Mouse (Mus musculus): ENCODE data around the gene Ppp1r15a. TPM values are rescaled to one million over a fixed set of nuclear protein-coding genes. Genes with fewer than 3 reads are reported as not detected.

Gene Ppp1r15a
- polyA plus RNA-seq, 1 experiment from 2014 or later = 280 TPM

DNA sequence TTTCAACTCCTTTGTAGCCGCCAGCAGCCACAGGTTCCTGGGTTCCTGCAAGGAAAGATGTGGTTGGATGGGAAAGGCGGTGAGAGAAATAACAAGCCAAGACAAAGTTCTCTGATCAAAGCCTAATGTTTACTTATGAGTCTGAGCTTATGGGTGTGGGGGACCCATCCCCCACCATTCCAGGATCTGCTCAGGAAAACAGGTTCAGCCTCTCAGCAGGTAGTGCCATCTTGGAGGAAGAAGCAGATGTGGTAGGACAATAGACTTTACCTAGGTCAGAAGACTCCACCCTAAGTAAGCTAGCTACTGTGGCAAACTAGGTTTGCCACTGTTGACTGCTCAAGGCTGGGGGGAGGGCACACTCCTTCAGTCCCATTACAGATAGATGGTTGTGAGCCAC, 38.7 kb upstream of the Ppp1r15a start:
- H3K4me1 ChIP-seq (replicated peaks) = peaks cover 65% of the 10 kb centered on the region
- H3K27ac ChIP-seq (replicated peaks) = no peak overlapping the region
- no peaks in the 10 kb centered on the region for H3K9me3 ChIP-seq (replicated peaks)

DNA sequence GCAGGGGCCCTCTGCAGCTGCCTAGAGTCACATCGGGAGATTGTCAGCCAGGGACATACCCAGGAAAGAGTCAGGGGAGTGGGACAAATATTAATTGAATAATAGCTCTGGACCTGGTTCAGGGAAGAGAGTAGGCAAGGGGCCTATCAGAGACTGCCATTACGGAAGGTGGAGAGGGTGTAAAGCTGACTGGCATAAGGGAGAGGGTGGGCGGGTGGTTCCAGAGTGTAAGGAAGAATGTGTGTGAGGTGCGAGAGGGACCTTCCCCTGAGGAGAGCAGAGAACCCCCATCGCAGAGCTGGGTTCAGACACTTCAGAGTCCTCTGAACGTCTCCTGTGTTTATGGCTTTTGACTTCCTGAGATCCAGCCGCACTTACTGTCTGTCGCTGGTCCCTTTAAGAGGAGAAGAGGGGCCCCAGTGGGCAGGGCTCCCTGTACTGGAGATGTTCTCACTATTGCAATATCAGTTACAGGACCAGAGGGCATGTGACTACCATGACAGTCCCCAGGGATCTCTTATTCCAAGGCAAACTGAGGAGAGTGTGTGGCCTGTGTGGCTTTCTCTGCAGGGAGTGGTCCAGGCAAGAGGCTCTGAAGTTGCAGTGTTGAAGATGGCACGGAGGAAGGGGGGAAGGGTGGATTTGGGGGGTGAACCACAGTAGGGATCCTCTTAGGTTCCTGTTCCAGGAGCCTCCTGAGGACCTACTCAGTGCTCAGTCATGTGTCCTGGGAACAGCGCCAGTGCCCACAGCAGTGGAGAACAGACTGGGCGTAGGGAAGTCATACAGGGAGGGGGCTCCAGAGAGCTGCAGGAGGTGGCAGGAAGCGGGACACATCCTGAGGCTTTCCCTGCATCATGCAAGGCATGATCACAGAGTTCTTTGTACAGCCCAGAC, 35.8 kb upstream of the Ppp1r15a start:
- Histone ChIP-seq H3K27me3 (no peaks in the 10 kb centered on the region), H3K27ac (replicated peaks) (peak overlapping the region; percentile 61), H3K4me2 (peak overlapping the region; percentile 69), H3K36me3 (replicated peaks) (no peaks in the 10 kb centered on the region), H3K4me1 (replicated peaks) (peaks cover 37% of the 10 kb centered on the region), H3K4me3 (replicated peaks) (peak overlapping the region; percentile 32), H3K9me3 (replicated peaks) (no peaks in the 10 kb centered on the region), H3K9ac (peak overlapping the region; percentile 46)
- WGBS (ENCODE audit: insufficient replicate concordance) = 27% methylated on average over 12 of the region's 12 CpGs
- ATAC-seq (ENCODE audit: insufficient read depth) = peak; percentile 72

More for the DNA sequence above, 38.7 kb upstream of the Ppp1r15a start:
- H3K27me3 ChIP-seq = no peaks in the 10 kb centered on the region
- H3K9ac ChIP-seq = no peak overlapping the region
- WGBS (ENCODE audit: insufficient replicate concordance) = 68% methylated on average over 2 of the region's 2 CpGs
- H3K4me3 ChIP-seq (replicated peaks) = no peak overlapping the region
- no peak overlapping the region for H3K4me2 ChIP-seq
- no peaks in the 10 kb centered on the region for H3K36me3 ChIP-seq (replicated peaks)
- no peak for ATAC-seq (ENCODE audit: insufficient read depth)

DNA sequence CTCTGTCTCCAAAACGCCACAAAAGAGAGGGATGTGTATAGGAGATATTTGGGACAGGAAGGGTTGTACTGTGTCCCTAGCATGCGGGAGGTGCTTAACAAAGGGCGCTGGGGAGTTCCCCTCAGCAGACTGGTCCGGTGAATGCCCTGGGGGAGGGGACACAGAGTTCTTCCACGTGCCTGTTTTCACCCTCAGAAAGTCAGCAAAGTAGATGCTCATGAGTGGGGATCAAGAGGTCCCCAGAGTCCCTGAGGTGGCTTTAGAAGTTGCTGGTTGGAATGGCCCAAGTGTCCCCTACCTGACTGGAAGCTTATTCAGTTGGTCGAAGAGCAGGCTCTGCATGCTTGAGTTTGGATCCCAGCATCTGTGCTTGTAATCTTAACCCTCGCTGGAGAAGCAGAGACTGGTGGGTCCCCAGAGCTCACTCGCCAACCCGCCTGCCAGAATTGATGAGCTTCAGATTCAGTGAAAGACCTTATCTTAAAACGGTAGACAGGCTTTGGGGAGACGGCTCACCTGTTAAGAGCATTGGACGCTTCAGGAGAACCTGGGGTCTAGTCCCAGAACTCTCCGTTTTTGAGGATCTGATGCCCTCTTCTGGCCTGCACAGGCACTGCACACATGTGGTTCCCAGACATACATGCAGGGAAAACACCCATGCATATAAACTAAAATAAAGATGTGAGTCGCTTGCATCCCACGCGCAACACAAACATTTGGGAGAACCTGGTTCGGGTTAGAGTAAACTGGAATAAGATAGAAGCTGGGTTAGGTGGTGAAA, 35.0 kb upstream of the Ppp1r15a start:
- WGBS (ENCODE audit: insufficient replicate concordance) = 9% methylated on average over 17 of the region's 17 CpGs
- H3K4me3 ChIP-seq (replicated peaks) = peak overlapping the region; percentile 32
- H3K4me2 ChIP-seq = peak overlapping the region; percentile 69
- H3K36me3 ChIP-seq (replicated peaks) = no peaks in the 10 kb centered on the region
- ATAC-seq (ENCODE audit: insufficient read depth) = peak; percentile 55; the same call in 1 of the 2 replicates
- peaks cover 35% of the 10 kb centered on the region for H3K4me1 ChIP-seq (replicated peaks)
- no peaks in the 10 kb centered on the region for H3K9me3 ChIP-seq (replicated peaks)
- H3K27ac ChIP-seq (replicated peaks) = 0 out of 2 replicates have a peak overlapping the region, but pooled peaks have one; percentile 61
- peak overlapping the region; percentile 46; the same call in 1 of the 2 replicates for H3K9ac ChIP-seq
- H3K27me3 ChIP-seq = no peaks in the 10 kb centered on the region

DNA sequence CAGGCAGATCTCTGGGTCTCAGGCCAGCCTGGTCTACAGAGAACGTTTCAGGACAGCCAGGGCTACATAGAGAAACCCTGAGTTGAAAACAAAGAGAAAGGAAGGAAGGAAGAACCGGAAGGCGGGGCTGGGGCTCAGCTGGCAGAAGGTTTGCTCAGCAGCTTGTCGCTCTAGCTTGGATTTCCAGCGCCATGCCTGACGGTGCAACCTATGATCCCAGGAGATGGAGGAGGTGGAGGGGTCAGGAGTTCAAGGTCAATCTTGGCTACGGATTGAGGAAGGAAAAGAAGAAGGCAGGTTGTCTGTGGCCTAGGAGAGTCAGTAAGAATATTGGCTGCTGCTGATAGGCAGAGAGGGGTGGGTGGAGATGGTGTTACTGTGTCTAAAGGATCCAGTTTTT, 34.2 kb upstream of the Ppp1r15a start:
- Histone ChIP-seq H3K36me3 (replicated peaks) (no peaks in the 10 kb centered on the region), H3K9ac (no peak overlapping the region), H3K4me2 (peak overlapping the region; percentile 2; the same call in 1 of the 2 replicates), H3K27me3 (no peaks in the 10 kb centered on the region), H3K27ac (replicated peaks) (no peak overlapping the region), H3K4me1 (replicated peaks) (peaks cover 35% of the 10 kb centered on the region), H3K9me3 (replicated peaks) (no peaks in the 10 kb centered on the region), H3K4me3 (replicated peaks) (no peak overlapping the region)
- WGBS (ENCODE audit: insufficient replicate concordance) = 44% methylated on average over 7 of the region's 7 CpGs
- no peak for ATAC-seq (ENCODE audit: insufficient read depth)

DNA sequence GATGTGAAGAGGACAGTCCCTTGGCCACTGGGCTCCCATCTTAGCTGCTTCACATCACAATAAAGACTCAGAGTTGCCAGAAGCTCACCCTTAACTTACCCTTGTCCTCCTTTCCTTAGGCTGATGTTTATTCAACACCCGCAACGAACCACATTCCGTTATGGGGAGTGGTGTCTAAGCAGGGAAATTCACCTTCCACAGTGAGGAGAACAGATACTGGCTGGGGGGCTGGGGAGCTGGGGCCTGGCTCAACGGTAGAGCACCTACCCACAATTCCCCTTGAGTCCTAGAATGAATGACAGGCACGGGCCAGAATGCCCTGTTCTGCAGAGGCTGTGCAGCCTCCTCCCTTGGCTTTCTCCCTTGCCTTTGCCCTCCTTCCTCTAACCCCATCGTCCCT, 32.8 kb upstream of the Ppp1r15a start:
- Histone ChIP-seq H3K4me1 (replicated peaks) (peaks cover 29% of the 10 kb centered on the region), H3K27me3 (no peaks in the 10 kb centered on the region), H3K27ac (replicated peaks) (no peak overlapping the region), H3K9ac (no peak overlapping the region), H3K36me3 (replicated peaks) (no peaks in the 10 kb centered on the region), H3K4me2 (no peak overlapping the region), H3K4me3 (replicated peaks) (no peak overlapping the region), H3K9me3 (replicated peaks) (no peaks in the 10 kb centered on the region)
- WGBS (ENCODE audit: insufficient replicate concordance) = 41% methylated on average over 6 of the region's 6 CpGs
- ATAC-seq (ENCODE audit: insufficient read depth) = no peak

DNA sequence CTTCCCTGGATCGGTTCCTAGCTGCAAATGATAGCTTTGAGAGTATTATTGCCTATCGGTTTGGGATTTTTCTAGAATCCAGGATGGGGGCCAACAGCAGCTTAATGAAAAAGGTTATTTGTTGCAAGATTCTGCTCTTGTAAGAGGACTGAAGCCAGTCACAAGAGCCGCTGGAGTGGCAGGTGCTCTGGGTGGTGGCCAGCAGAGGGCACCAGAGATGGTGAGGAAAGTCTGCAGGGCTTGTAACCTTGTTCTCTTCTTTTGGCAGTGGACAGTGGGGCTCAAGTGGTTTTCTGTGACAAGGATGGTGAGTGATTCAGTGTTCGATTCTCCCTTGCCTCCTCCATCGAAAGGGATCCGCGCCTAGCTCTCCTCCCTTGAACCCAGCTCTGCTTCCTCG, 29.7 kb upstream of the Ppp1r15a start:
- no peak for ATAC-seq (ENCODE audit: insufficient read depth)
- WGBS (ENCODE audit: insufficient replicate concordance) = 17% methylated on average over 8 of the region's 8 CpGs

DNA sequence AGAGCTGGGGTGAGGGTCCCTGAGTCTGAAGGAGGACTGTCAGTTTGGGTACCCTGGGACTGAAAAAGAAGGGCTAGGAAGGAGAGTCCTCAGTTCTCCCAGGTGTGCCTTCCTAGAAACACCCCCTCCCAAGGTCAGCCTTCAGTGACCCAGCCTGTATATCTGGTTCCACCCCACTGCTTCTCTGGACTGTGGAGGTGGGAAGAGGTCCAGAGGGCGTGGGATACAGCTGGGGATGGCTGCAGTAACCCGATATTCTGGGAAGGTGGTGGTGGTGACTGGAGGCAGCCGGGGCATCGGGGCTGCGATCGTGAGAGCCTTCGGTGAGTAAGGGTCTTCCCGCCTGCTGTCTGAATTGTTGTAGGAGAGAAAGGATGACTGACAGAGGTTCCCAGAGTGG, 28.7 kb upstream of the Ppp1r15a start, which contains the start of gene Hsd17b14:
Hsd17b14 (plus strand) TSS at position 150 of the 400 bp plus-strand sequence.
- H3K27me3 ChIP-seq = no peaks in the 10 kb centered on the region
- 0 out of 2 replicates have a peak, but pooled peaks cover 13% of the 10 kb centered on the region for H3K4me1 ChIP-seq (replicated peaks)
- no peaks in the 10 kb centered on the region for H3K36me3 ChIP-seq (replicated peaks)
- H3K4me2 ChIP-seq = no peak within 1 kb of the TSS
- H3K4me3 ChIP-seq (replicated peaks) = no peak within 1 kb of the TSS
- no peaks in the 10 kb centered on the region for H3K9me3 ChIP-seq (replicated peaks)
- WGBS (ENCODE audit: insufficient replicate concordance) = 47% methylated on average over 8 of the region's 8 CpGs
- ATAC-seq (ENCODE audit: insufficient read depth) = no peak
- H3K27ac ChIP-seq (replicated peaks) = no peak within 1 kb of the TSS
- no peak within 1 kb of the TSS for H3K9ac ChIP-seq

More for the DNA sequence above, 29.7 kb upstream of the Ppp1r15a start:
- Histone ChIP-seq H3K9ac (no peak overlapping the region), H3K4me3 (replicated peaks) (no peak overlapping the region), H3K4me2 (no peak overlapping the region), H3K27me3 (no peaks in the 10 kb centered on the region), H3K27ac (replicated peaks) (no peak overlapping the region), H3K4me1 (replicated peaks) (peaks cover 15% of the 10 kb centered on the region), H3K36me3 (replicated peaks) (no peaks in the 10 kb centered on the region), H3K9me3 (replicated peaks) (no peaks in the 10 kb centered on the region)

DNA sequence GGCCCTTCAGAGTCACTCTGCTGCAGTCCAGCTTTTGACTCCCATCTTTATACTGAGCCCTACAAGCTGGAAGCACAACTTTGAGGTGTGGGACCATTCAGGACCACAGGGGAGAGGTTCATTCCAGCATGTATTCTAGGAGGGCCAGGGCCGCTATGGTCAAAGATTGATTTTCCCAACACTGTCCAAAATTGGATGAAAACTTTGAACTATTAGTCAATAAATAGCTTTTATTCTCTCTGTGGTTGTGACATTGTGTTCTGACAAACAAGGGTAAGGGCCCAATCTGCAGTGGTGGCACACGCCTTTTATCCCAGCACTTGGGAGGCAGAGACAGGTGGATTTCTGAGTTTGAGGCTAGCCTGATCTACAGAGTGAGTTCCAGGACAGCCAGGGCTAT, 27.9 kb upstream of the Ppp1r15a start:
- Histone ChIP-seq H3K27me3 (no peaks in the 10 kb centered on the region), H3K4me3 (replicated peaks) (no peak overlapping the region), H3K4me2 (no peak overlapping the region), H3K36me3 (replicated peaks) (no peaks in the 10 kb centered on the region), H3K9me3 (replicated peaks) (no peaks in the 10 kb centered on the region), H3K4me1 (replicated peaks) (0 out of 2 replicates have a peak, but pooled peaks cover 13% of the 10 kb centered on the region), H3K27ac (replicated peaks) (no peak overlapping the region), H3K9ac (no peak overlapping the region)
- 62% methylated on average over 2 of the region's 2 CpGs for WGBS (ENCODE audit: insufficient replicate concordance)
- ATAC-seq (ENCODE audit: insufficient read depth) = no peak

DNA sequence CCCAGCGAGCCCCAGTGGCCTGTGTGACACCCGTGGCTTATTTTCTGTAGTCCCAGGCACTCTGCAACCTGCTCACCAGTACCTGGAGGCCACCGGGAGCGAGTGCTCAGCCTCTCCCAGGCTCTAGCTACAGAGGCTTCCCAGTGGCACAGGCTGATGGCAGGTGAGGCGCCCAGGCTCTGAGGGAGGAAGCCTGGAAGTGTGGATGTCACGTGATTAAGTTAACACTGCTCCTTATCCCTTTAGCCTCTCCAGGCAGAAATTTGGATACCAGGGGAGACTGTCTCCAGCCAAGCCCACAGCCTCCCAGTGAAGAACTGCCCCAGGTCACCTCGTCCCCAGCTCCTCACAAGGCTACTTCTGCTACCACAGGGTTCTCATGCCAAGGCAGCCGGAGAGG, 27.5 kb upstream of the Ppp1r15a start:
- H3K36me3 ChIP-seq (replicated peaks) = no peaks in the 10 kb centered on the region
- 57% methylated on average over 8 of the region's 8 CpGs for WGBS (ENCODE audit: insufficient replicate concordance)
- ATAC-seq (ENCODE audit: insufficient read depth) = 0 out of 2 replicates have a peak, but pooled peaks have one; percentile 30
- no peak overlapping the region for H3K27ac ChIP-seq (replicated peaks)
- no peaks in the 10 kb centered on the region for H3K27me3 ChIP-seq
- H3K4me1 ChIP-seq (replicated peaks) = 0 out of 2 replicates have a peak, but pooled peaks cover 13% of the 10 kb centered on the region
- H3K4me2 ChIP-seq = no peak overlapping the region
- no peaks in the 10 kb centered on the region for H3K9me3 ChIP-seq (replicated peaks)
- H3K4me3 ChIP-seq (replicated peaks) = no peak overlapping the region
- no peak overlapping the region for H3K9ac ChIP-seq

DNA sequence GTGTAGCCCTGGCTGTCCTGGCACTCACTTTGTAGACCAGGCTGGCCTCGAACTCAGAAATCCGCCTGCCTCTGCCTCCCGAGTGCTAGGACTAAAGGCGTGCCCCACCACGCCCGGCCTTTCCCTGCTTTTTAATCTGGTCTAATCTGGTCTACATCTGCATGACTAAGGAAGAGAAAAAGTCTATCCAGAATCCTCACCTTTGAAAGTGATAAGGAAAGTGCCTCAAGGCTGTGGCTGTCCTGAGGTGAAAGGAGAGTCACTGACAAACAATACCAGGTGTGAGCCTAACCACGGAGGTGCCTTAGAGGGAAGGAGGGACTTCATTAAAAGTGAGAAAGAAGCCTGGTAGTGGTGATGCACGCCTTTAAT, 25.4 kb upstream of the Ppp1r15a start:
- Histone ChIP-seq H3K9me3 (replicated peaks) (no peaks in the 10 kb centered on the region), H3K27ac (replicated peaks) (no peak overlapping the region), H3K9ac (no peak overlapping the region), H3K4me3 (replicated peaks) (no peak overlapping the region), H3K4me1 (replicated peaks) (0 out of 2 replicates have a peak, but pooled peaks cover 13% of the 10 kb centered on the region), H3K4me2 (no peak overlapping the region), H3K27me3 (no peaks in the 10 kb centered on the region), H3K36me3 (replicated peaks) (no peaks in the 10 kb centered on the region)
- 54% methylated on average over 8 of the region's 8 CpGs for WGBS (ENCODE audit: insufficient replicate concordance)
- no peak for ATAC-seq (ENCODE audit: insufficient read depth)

Data from liver, embryonic 15.5 days (tissue).